Mouse (Mus musculus) embryo, embryonic 10 days (tissue): ENCODE measurements around the gene Srgap1.
A peak's percentile ranks its signal among the peaks of the same experiment; 100 is the strongest.

Experiments
- DNase-seq: peaks from one replicate; pipeline ENCODE4 v3.0.0-alpha.2; 2015; ENCODE audit warnings: low spot score

The Srgap1 gene

DNA sequence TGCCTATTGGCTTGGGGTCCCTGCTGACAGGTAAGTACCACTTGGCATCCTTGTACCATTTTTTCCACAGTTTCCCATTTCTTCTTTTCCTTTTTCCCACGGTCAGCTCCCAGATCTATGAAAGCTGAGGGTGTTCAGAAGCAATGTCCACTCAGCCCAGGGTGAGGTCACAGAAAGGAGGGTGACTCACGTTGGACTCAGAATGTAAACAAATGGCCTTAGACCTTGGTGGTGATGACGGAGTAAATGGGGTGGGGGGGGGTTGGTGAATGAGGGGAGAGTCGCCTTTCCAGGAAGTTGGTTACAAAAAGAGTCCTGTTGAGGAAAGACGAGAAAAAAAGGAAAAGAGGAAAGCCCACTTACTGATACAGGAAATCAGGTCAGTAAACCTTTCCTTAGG, 224.4 kb downstream of the Srgap1 start:
- DNase-seq = no peak

DNA sequence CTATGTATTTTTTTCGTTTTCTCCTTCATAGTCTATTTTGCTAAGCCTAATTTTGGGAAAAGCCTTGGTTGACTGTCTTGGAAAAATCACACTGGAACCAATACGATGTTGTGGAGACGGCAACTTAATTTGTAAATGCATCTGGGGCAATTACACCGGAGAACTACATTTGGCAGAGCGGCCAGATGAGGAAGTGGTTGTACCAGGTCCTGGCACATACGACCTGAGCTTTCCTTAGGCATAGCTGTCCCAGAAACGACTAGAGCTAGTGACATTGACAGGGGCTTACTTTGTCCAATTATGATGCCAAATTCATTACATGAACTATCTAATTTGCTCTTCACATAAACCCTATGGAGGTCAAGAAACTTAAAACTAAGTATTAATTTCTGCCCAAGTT, 226.3 kb downstream of the Srgap1 start:
- no peak for DNase-seq

- DNase-seq = no peak
Measured at GRCm38 (mm10) chr10:121817983-121818382, 229.1 kb downstream of the Srgap1 start.

- no peak for DNase-seq
Measured at GRCm38 (mm10) chr10:121807771-121808170, 239.3 kb downstream of the Srgap1 start.

DNA sequence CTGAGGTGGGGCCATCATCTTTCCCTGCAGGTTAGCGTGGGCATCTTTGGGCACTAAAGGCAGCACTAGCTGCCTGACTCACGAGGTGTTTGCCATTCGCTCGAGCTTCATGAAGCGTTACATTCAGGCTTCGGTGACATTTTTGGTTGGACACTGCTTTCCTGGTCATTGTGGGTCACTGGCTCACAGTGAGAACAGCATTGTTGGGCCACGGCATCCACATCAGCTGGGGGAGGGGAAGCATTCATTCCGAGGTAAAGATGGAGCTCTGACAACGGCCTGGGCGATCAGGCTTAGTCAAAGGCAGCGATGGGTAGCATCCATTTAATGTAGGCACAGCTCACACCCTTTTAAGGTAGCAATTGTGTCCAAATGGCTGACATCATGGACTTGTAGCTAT, 240.3 kb downstream of the Srgap1 start:
- DNase-seq = peak; percentile 63

DNA sequence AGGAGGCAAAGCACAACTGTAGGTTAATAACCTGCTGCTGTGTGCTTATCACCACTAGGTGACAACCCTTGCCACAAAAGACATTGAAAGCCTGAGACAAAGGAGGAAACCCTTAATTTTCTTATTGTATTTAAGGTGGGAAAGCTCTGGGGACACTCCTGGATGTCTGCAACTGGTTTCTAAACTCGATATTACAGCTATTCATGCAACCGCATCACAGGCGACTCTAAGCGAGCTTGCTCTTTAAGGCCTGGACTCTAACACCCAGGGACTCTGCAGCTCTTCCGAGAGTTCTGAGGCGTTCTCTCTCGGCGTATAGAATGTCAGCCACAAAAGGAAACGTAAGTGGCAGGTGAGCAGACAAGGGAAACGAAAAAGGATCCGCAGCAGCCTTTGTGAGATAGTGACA, 241.2 kb downstream of the Srgap1 start:
- DNase-seq = no peak

DNA sequence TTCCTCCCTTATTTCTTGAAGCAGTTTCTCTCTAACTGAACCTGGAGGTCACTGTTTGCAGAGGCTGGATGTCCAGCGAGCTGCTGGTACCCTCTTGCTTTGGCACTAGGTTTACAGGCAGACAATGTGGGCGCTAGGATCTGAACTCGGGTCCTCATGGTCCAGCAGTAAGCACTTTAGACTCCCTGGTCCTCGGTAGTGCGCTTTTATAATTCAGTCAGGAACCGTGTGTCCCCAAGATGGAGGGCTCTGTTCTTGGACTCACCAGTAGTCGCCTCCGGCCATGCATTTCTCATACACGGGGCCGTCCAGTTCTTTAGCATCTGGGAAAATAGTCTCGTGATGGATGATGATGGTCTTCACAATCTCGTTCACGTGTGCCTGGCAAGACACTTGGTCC, 242.6 kb downstream of the Srgap1 start:
- DNase-seq = no peak

GRCm38 (mm10) chr10:121800041-121800440, 247.1 kb downstream of the Srgap1 start:
- DNase-seq = no peak

DNA sequence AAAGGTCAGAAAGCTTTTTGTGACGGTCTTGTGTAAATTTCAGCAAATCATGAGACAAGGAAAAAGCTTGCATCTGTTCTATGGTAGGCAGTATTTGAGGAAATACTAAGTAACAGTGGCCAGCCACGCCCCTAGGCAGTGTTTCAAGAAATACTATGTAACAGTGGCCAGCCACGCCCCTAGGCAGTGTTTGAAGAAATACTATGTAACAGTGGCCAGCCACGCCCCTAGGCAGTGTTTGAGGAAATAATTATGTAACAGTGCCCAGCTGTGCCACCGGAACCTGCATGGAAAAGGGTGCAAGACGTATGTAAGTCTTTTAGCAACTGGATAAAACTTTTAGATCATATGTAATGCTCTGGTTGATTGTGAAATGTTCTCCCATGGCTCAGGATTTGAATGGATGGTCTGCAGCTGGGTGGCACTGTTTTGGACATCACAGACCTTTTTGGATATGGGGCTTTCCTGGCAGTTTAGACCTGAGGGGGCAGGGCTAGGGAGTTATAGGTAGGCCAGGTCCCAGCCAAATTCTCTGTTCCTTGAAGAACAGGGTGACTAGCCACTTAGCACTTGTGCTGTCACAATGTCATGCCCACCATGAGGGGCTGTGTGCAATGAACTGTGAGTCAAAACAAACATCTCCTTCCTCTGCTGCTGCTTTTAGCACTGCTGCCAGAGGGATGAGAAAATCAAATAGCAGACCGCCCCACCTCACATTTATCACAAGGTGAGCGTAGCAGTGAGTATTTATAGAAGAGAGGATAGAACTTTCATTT, 250.9 kb downstream of the Srgap1 start:
- DNase-seq = no peak

- no peak for DNase-seq
Measured at GRCm38 (mm10) chr10:121794486-121794885, 252.6 kb downstream of the Srgap1 start.

GRCm38 (mm10) chr10:121792661-121793060, 254.5 kb downstream of the Srgap1 start:
- no peak for DNase-seq

- DNase-seq = no peak
Measured at GRCm38 (mm10) chr10:121790078-121790477, 257.0 kb downstream of the Srgap1 start.

DNA sequence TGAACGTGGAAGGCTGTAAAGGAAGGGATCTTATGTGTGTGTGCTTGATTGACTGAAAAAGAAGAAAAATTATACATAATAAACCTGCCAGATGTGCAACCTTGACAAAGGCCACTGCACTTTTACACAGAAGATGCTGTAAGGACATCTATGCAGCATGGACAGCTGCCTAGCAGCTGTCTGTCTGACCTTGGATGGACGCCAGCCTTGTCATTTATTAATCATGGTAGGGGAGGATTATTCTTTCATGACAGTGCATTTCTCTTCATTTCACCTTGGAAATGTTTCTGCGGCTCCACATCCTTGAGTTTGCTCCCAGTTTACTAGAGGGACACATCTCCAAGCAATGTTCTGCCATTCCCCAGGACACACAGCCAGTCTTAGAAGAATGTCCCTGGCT, 258.6 kb downstream of the Srgap1 start:
- no peak for DNase-seq

- no peak for DNase-seq
Measured at GRCm38 (mm10) chr10:121781159-121781558, 266.0 kb downstream of the Srgap1 start.

DNA sequence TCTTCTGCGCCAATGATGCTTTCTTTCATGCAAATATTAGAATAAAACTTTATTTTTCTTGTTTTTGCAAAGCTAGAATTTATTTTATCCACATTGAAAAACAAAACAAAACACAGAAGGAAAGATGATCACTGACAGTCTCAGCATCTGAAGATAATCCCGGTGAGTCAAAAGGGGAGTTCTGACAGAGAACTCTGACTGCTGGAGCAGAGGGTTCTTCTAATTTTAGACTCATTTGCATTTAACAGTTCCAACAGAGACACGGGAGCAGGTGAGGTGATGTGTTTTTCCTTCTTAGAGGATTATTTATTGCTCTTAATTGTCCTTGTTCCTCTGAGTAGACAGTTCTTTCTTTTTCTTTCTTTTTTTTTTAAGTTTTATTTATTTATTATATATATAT, 271.1 kb downstream of the Srgap1 start:
- no peak for DNase-seq

- no peak for DNase-seq
Measured at GRCm38 (mm10) chr10:121773813-121774212, 273.3 kb downstream of the Srgap1 start.

DNA sequence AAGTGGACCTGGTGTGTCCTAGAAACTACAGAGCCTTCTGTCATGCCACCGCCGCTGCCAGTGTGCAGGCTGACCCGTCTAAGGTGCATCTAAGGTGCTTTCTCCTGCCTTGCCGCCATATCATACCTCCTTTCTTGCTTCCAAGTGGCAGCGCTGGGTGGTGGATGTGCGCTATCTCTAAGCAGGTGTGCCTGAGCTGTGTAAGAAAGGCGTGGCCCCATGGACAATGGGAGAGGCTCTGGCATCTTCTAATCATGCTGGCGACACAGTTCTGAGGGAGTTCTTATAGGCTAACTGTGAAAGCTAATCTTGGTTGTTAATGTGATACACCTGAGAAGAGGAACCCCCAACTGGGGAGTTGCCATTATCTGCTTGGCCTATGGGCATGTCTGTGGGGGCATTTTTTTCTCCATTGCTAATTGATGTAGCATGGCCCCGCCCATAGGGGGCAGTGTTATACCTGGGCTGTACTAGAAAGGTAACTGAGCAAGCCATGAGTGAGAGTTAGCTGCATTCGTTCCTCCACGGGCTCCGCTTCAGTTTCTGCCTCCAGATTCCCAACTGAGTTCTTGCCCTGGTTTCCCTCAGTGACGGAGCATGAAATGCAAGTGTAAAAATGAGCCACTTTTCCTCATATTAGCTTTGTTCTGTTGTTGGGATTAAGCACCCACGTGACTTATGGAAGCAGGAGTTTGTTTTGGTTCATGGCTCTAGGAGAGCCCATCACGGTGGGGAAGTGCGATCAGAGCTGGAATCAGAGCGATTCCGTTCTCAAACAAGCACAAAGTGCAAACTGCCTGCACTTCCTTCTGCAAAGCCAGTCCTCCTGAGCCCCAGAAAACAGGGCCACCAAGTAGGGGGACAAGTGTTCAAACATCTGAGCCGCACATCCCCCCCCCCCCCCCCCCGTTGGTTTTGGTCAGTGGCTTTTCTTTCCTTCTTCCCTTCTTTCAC, 276.2 kb downstream of the Srgap1 start:
- DNase-seq = peak; percentile 64

DNA sequence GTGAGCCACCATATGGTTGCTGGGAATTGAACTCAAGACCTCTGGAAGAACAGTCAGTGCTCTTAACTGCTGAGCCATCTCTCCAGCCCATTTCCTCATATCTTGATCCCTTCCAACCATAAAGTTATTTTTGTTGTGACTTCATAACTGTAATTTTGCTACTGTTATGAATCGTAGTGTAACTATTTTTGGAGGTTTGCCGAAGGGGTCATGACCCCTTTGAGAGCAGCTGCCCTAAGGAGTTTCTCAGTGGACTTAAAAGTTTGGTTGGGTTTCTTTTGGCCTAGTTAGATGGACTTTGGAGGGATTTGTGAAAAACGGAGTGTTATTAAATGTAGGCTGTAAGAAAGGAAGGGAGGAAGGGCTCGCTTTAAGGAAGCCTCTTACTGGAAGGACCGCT, 277.4 kb downstream of the Srgap1 start:
- DNase-seq = no peak

- peak; percentile 54 for DNase-seq
Measured at GRCm38 (mm10) chr10:121767295-121767694, 279.8 kb downstream of the Srgap1 start.

- DNase-seq = peak; percentile 59
Measured at GRCm38 (mm10) chr10:121765174-121766057, 281.7 kb downstream of the Srgap1 start.

- no peak for DNase-seq
Measured at GRCm38 (mm10) chr10:121764469-121765173, 282.5 kb downstream of the Srgap1 start.
